Mouse (Mus musculus) midbrain, embryonic 13.5 days (tissue): ENCODE data around the gene Olfr981. TPM values are rescaled to one million over a fixed set of nuclear protein-coding genes. Genes with fewer than 3 reads are reported as not detected.
"Not testable (repeated sequence)": the region's sequence is repeated elsewhere in the genome, so short reads cannot be mapped to it uniquely, and the experiment has no call there.

Source experiments
- ATAC-seq: fragments of 200-750 bp; cut with Nextera tagmentation; 2 replicates; pipeline ENCODE4 v1.8.0; 2017; ENCODE audit warnings: mild to moderate bottlenecking, moderate TSS enrichment, moderate library complexity
- H3K27ac ChIP-seq: fragments of 300-500 bp; sonication (generic); 2 replicates; pipeline ENCODE4 v1.5.1; 2015; ENCODE audit warnings: inconsistent platforms, mild to moderate bottlenecking, moderate library complexity
- H3K27me3 ChIP-seq: fragments of 300-500 bp; sonication (generic); 2 replicates; pipeline ENCODE4 v1.6.1; 2015; ENCODE audit warnings: mild to moderate bottlenecking, inconsistent platforms
- H3K36me3 ChIP-seq: fragments of 300-500 bp; sonication (generic); 2 replicates; pipeline ENCODE4 v1.6.1; 2015; ENCODE audit warnings: mild to moderate bottlenecking, inconsistent platforms
- H3K4me1 ChIP-seq: fragments of 300-500 bp; sonication (generic); replicated peaks from 2 replicates; pipeline ENCODE4 v1.6.1; 2015; ENCODE audit warnings: inconsistent platforms
- H3K4me2 ChIP-seq: fragments of 300-500 bp; sonication (generic); replicated peaks from 2 replicates; pipeline ENCODE4 v1.6.1; 2015; ENCODE audit warnings: moderate library complexity, mild to moderate bottlenecking, inconsistent platforms
- H3K4me3 ChIP-seq: fragments of 300-500 bp; sonication (generic); replicated peaks from 2 replicates; pipeline ENCODE4 v1.5.1; 2015; ENCODE audit warnings: mild to moderate bottlenecking, inconsistent platforms
- H3K9ac ChIP-seq: fragments of 300-500 bp; sonication (generic); replicated peaks from 2 replicates; pipeline ENCODE4 v1.6.1; 2015; ENCODE audit warnings: mild to moderate bottlenecking, inconsistent platforms
- H3K9me3 ChIP-seq: fragments of 300-500 bp; sonication (generic); 2 replicates; pipeline ENCODE4 v1.6.1; 2016; ENCODE audit warnings: mild to moderate bottlenecking, inconsistent platforms
- WGBS: fragments of 180-500 bp; shearing (Covaris S2); methylation state at CpG from one replicate; pipeline ENCODE4 v1.1.7; 2015; 5-methylcytosine and 5-hydroxymethylcytosine counted together
- polyA plus RNA-seq: library from polyadenylated mRNA; unstranded; fragments of >200 nt; fragmentation: Nextera tagmentation; extraction: Ambion mirVana; gene quantifications from 2 replicates; pipeline ENCODE4 v1.2.1, GENCODE M21; 2015

The Olfr981 gene
- not detected in 2 replicates for polyA plus RNA-seq

DNA sequence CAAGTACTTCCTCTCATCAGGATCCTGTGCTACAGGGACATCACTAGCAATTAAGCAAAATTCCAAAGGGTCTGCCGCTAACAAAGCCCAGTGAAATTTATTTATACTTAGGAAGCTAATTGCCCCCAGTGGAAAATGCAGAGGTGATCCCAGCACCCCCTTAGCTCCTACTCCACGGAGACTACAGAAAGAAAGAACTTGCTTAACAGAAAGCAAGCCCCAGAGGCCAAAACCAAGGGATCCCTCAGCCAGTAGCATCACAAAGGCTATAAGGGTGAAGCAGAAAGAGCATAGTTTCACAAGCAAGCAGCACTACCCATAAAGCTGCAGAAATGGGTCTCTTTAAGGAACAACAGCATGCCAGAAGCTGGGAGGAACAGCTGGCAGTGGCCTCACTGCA is at the start of gene Olfr981:
TSS of gene Olfr981 (plus strand) at position 301 of the 400 bp plus-strand sequence.
- Histone ChIP-seq H3K4me3 (no peak within 1 kb of the TSS), H3K36me3 (no peaks in the 10 kb centered on the region), H3K4me1 (no peaks in the 10 kb centered on the region), H3K27ac (no peak within 1 kb of the TSS), H3K9ac (no peak within 1 kb of the TSS), H3K4me2 (no peak within 1 kb of the TSS), H3K9me3 (no peaks in the 10 kb centered on the region), H3K27me3 (no peaks in the 10 kb centered on the region)
- WGBS = 67% methylated on average over 2 of the region's 2 CpGs
- no peak for ATAC-seq

DNA sequence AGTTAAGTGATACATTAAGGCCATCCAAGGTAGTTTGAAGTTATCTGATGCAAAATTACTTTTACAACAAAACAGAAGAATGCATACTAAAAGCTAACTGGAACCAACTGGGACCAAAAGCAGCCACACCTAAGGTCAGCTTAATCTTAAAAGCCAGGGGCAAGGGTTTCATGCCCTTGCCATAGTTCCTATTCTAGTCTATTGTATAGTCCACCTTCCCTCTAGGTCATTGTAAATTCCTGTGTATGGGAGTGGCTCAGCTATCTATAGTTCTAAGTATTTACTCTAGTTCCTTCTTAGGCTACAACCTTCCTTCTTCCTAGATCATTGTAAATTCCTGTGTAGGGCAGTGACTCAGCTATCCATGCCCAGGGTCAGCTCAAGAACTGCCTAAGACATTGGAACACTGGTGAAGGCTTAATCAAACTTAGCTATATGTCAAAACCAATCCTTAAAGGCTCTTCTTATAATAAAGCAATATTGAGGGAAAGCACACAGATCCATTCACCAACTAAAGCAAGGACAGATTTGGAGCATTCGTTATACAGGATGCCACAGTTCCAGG is 44.6 kb upstream of the Olfr981 start:
- H3K27ac ChIP-seq, H3K4me2 ChIP-seq, H3K27me3 ChIP-seq, H3K9me3 ChIP-seq, H3K4me3 ChIP-seq, H3K4me1 ChIP-seq, H3K36me3 ChIP-seq, ATAC-seq, H3K9ac ChIP-seq: not testable (repeated sequence)
- 83% methylated on average over 1 of the region's 1 CpGs for WGBS

DNA sequence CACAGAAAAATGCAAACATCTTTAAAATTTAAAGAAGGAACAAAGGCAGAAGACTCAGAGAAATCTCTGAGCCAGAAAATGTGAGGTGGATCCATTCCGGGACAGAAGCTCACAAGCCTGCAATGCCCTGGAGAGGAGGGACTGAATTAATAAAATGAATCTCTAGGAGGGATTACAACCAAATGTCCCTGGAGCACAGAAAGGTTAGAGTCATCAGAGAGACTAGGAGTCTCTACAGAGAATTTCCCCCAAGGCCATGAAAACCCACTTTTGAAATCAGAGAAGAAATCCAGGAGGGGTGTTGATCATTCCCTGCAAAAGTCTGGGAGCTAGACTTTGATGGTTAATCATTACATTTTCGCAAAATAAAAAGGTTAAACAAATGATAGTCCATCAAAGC is 29.5 kb upstream of the Olfr981 start, which contains the start of gene Olfr978:
TSS of gene Olfr978 (plus strand) at position 301 of the 400 bp plus-strand sequence.
- WGBS = 79% methylated on average over 2 of the region's 2 CpGs
- H3K27me3 ChIP-seq = no peaks in the 10 kb centered on the region
- no peaks in the 10 kb centered on the region for H3K36me3 ChIP-seq
- H3K4me3 ChIP-seq = no peak within 1 kb of the TSS
- H3K4me1 ChIP-seq = no peaks in the 10 kb centered on the region
- H3K9me3 ChIP-seq = no peaks in the 10 kb centered on the region
- no peak for ATAC-seq
- H3K4me2 ChIP-seq = no peak within 1 kb of the TSS
- H3K9ac ChIP-seq = no peak within 1 kb of the TSS
- H3K27ac ChIP-seq = no peak within 1 kb of the TSS

DNA sequence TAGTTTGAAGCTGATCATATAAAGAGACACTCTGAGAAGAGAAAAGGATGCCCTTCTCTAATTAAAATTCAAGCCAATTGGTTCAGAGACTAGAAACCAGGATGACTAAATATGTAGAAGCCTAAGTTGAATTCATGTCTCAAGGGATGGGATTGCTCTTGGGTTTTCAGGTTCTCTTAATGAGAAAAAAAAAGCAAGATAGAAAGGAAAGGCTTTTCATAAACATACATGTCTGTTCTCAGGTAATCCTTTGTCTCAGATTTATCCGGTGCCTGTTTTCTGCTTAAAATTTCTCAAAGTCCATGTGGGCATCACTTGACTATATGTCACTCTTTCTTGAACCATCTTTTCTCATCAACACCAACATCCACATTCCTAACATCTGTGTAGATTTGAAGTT is 17.9 kb upstream of the Olfr981 start, which contains the start of gene Olfr979:
TSS of gene Olfr979 (minus strand) at position 101 of the 400 bp plus-strand sequence.
- Histone ChIP-seq H3K9ac (no peak within 1 kb of the TSS), H3K27me3 (no peaks in the 10 kb centered on the region), H3K9me3 (no peaks in the 10 kb centered on the region), H3K4me1 (no peaks in the 10 kb centered on the region), H3K4me2 (no peak within 1 kb of the TSS), H3K27ac (no peak within 1 kb of the TSS), H3K36me3 (no peaks in the 10 kb centered on the region), H3K4me3 (no peak within 1 kb of the TSS)
- ATAC-seq = no peak
- WGBS = 84% methylated on average over 1 of the region's 1 CpGs

DNA sequence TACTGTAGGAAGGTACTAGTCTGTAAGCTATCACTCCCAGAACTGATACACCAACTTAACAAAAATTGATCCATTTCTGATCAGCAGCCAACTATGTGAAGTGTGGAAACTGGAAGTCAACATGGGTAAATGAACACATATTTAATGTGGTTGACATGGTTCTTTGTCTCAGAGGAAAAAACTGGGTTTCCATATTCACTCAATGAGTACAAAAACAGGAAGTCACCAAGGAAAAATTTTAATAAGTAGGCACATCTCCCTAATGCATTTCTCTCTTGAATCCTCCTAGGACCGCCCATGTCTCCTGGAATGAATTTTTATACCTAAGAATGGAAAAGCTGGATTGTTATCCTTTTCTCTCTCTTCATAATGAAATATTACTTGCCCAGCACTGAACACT is 11.8 kb upstream of the Olfr981 start, which contains the start of gene Olfr980:
TSS of gene Olfr980 (minus strand) at position 101 of the 400 bp plus-strand sequence.
- ATAC-seq = no peak
- no peak within 1 kb of the TSS for H3K27ac ChIP-seq
- WGBS = 90% methylated on average over 1 of the region's 1 CpGs

DNA sequence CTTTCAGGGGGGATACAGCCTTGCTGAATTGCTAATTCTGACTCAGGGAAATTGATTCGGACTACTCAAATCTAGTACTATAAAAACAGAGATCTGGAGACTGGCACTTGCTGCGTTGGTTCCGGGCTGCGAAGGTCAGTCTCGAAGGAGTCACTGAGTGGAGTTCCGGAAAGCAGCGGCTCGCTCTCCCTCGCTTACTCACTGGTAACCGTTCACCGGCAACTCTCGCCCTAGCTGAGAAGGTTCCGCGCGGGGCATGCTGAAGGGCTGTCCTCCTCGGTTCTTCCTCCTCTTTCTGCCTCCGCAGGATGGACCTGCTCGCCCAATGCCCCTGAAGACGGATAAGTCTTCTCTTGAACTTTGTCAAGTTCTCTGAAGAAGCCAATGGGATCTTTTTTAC is 28.9 kb downstream of the Olfr981 start:
- WGBS = 97% methylated on average over 19 of the region's 19 CpGs
- Histone ChIP-seq H3K9me3 (no peaks in the 10 kb centered on the region), H3K27me3 (no peaks in the 10 kb centered on the region), H3K27ac (no peak overlapping the region), H3K4me1 (no peaks in the 10 kb centered on the region), H3K9ac (no peak overlapping the region), H3K36me3 (no peaks in the 10 kb centered on the region), H3K4me2 (no peak overlapping the region), H3K4me3 (no peak overlapping the region)
- no peak for ATAC-seq

More for the DNA sequence above, 11.8 kb upstream of the Olfr981 start, which contains the start of gene Olfr980:
- H3K36me3 ChIP-seq = no peaks in the 10 kb centered on the region
- H3K4me1 ChIP-seq = no peaks in the 10 kb centered on the region
- no peak within 1 kb of the TSS for H3K4me3 ChIP-seq
- no peak within 1 kb of the TSS for H3K9ac ChIP-seq
- H3K4me2 ChIP-seq = no peak within 1 kb of the TSS
- no peaks in the 10 kb centered on the region for H3K27me3 ChIP-seq
- no peaks in the 10 kb centered on the region for H3K9me3 ChIP-seq

- Histone ChIP-seq H3K9me3 (no peaks in the 10 kb centered on the region), H3K27ac (no peak within 1 kb of the TSS), H3K27me3 (no peaks in the 10 kb centered on the region), H3K4me3 (no peak within 1 kb of the TSS), H3K36me3 (no peaks in the 10 kb centered on the region), H3K4me1 (no peaks in the 10 kb centered on the region), H3K9ac (no peak within 1 kb of the TSS), H3K4me2 (no peak within 1 kb of the TSS)
- WGBS = 84% methylated on average over 2 of the region's 2 CpGs
- ATAC-seq = no peak
Measured at GRCm38 (mm10) chr9:40073529-40073928, 52.3 kb downstream of the Olfr981 start, which contains the start of gene Olfr982. Olfr982 (plus strand) TSS chr9:40073829.

Other genes with a start within 250 kb of the Olfr981 start
- not detected in 2 replicates for gene Olfr968, start 238.2 kb upstream of the Olfr981 start, polyA plus RNA-seq
- gene Olfr969, start 230.5 kb upstream of the Olfr981 start, polyA plus RNA-seq = not detected in 2 replicates
- not detected in 2 replicates for gene Olfr970, start 212.6 kb upstream of the Olfr981 start, polyA plus RNA-seq
- not detected in 2 replicates for gene Olfr971, start 184.6 kb upstream of the Olfr981 start, polyA plus RNA-seq
- gene Olfr972, start 155.0 kb upstream of the Olfr981 start, polyA plus RNA-seq = not detected in 2 replicates
- gene Olfr229, start 114.1 kb upstream of the Olfr981 start, polyA plus RNA-seq = not detected in 2 replicates
- gene Olfr974, start 84.0 kb upstream of the Olfr981 start, polyA plus RNA-seq = not detected in 2 replicates
- gene Olfr975, start 69.4 kb upstream of the Olfr981 start, polyA plus RNA-seq = 0.05 TPM in 1 of 2 replicates, not detected in the other
- gene Olfr976, start 60.3 kb upstream of the Olfr981 start, polyA plus RNA-seq = not detected in 2 replicates
- gene Olfr978, start 29.4 kb upstream of the Olfr981 start, polyA plus RNA-seq = not detected in 2 replicates
- gene Olfr979, start 18.0 kb upstream of the Olfr981 start, polyA plus RNA-seq = not detected in 2 replicates
- gene Olfr980, start 11.9 kb upstream of the Olfr981 start, polyA plus RNA-seq = not detected in 2 replicates
- gene Olfr982, start 52.4 kb downstream of the Olfr981 start, polyA plus RNA-seq = not detected in 2 replicates
- not detected in 2 replicates for gene Olfr983, start 72.1 kb downstream of the Olfr981 start, polyA plus RNA-seq
- gene Olfr984, start 92.7 kb downstream of the Olfr981 start, polyA plus RNA-seq = not detected in 2 replicates
- not detected in 2 replicates for gene Olfr985, start 108.7 kb downstream of the Olfr981 start, polyA plus RNA-seq
- not detected in 2 replicates for gene Tmem225, start 126.7 kb downstream of the Olfr981 start, polyA plus RNA-seq
- 0.08 TPM in 1 of 2 replicates, not detected in the other for gene Olfr986, start 159.5 kb downstream of the Olfr981 start, polyA plus RNA-seq
- gene Zfp202, start 170.9 kb downstream of the Olfr981 start, polyA plus RNA-seq = 9.5 and 9.6 TPM in 2 replicates
- 86.5 and 89.4 TPM in 2 replicates for gene Scn3b, start 247.8 kb downstream of the Olfr981 start, polyA plus RNA-seq